Mouse (Mus musculus) thymus, postnatal 4 days (tissue): ENCODE results near the gene Plcxd2.

Source experiments
- DNase-seq: peaks from one replicate; pipeline ENCODE4 v3.0.0; 2021

The Plcxd2 gene

GRCm38 (mm10) chr16:45935956-45936483 lies 74.0 kb downstream of the Plcxd2 start:
- DNase-seq = no peak

DNA sequence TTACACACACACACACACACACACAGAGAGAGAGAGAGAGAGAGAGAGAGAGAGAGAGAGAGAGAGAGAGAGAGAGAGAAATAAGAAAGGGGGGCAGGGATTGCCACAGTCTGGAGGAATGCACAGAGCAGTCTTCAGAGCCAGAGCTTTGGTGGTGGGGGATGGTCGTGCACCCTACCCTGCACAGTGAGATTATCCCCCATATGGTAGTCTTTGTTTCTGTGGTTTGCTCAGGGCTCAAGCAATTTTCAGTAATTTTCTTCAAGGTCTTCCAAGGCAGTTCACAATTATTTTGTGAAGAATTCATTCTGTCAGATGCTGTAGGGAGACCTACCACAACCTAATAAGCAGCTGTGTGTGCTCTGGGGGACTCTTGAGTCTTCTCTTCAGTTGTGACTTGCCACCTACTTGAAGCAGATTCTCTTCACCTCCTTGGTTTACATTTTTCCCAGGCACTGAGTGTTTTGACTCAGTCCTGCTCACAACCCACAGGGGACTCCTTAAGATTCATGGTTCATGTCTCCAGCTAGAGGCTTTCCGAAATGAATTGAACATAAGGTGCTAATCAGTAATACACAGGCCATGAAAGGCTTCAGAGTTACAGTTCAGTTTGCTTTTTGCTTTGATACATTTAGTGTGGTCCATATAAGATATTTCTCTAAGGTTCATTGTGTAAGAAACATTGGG lies 75.2 kb downstream of the Plcxd2 start:
- no peak for DNase-seq

DNA sequence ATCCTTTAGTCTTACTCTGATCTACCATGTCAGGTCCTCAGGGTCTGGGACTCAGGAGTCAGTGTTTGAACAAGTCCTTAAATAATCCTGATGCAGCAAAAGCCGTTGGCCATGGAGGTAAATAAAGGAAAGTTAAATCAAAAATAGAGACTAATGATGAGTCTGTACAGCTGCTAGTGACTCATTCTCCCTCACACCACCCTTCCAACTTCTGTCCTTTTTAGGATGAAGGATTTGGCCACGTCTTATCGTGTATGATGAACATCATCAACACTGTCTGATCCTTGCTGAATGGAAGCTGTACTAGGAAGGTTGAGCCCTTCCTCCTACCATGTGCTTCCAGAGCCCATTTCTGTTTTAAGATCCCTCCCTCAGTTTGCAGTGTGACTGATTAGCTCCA lies 79.7 kb downstream of the Plcxd2 start:
- DNase-seq = no peak

DNA sequence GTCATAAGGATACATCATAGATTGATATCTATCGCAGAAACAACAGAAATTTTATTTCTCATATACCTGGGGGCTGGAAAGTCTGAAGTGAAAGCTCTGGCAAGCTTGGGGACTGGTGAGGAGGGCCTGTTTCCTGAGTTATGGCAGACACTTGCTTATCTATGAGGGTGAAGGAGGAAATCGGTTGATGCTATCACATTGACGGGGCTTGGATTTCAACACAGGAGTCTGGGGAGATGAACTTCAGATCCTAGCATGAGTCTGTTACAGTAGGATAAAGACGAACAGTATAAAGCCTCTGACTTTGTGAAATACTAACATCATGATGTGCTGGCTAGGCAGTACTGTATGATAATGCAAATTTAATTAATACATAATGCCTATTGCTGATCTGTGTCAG lies 81.9 kb downstream of the Plcxd2 start:
- DNase-seq = no peak

DNA sequence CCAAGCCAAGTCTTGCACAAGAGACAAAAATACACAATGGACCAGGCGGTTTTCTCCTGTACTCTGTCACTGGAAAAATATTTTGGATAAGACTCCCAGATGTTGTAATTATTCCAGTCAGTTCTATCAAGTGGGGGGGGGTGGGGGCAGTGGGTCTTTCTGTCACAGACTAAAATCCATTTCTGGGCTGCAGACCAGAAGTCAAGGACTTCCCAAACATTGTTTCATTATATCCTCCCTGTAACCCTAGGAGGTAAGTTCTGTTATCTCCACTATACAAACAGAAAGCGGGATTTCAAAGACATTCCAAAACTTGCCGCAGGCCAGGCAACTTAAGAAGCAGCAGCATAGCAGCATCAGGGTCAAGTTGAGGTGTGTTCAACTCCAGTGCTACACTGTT lies 82.4 kb downstream of the Plcxd2 start:
- no peak for DNase-seq

GRCm38 (mm10) chr16:45926875-45927274 lies 83.1 kb downstream of the Plcxd2 start:
- no peak for DNase-seq

GRCm38 (mm10) chr16:45923731-45924424 lies 86.1 kb downstream of the Plcxd2 start:
- no peak for DNase-seq

DNA sequence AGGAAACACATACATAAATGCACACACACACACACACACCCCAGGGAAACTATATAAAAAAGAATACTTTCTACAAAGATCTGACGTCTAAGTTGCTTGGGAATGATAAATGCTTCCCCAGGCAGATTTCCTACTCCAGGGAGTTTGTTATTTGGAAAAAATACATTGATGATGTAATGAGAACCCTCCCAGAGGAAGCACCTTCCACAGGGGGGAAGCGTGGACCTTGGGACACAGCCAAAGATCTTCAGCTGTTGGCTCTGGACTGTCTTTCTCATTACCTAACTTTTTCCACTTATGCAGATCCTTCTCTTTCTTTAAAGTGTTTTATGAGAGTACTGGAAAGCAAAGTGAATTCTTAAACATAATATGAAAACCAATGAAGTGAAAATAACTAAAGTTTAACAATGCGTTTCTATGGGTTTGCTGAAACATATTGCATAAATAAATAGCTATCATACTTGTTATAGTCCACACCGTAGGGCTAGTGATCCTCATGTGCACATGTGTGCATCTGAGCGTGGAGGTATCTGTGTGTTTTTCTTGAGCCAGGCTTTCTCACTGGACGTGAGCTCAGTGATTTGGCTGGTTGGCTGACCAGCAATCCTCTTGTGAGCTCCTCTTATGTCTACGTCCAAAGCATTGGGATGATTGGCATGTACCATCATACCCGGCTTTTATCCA lies 87.3 kb downstream of the Plcxd2 start:
- DNase-seq = no peak

DNA sequence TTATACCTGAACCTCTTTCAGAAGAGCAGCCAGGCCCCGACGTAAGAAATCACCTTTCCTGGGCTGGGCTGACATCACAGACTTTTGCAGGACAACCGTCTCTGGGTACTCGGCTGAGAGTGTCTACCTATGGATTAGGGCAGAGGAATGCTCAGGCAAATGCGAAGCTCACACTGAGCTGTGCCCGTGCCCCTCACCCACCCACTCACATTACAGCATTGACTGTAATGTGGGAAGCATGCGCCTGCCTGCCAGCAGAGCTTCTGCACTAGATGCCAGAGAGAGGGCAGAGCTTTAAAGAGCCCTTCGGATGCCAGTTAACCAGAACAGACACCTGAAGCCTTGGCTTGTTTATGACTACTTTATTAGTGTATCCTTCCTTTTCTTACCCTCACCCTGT lies 90.4 kb downstream of the Plcxd2 start:
- no peak for DNase-seq
